Mouse (Mus musculus) brown adipose tissue, adult 24 weeks (tissue): ENCODE measurements around the gene Crim1. TPM values are rescaled to one million over a fixed set of nuclear protein-coding genes. Genes with fewer than 3 reads are reported as not detected.

Experiments used
- H3K27ac ChIP-seq: fragments of 200-500 bp; replicated peaks from 2 replicates; pipeline ENCODE4 v1.5.1; 2012; ENCODE audit warnings: low read depth, mild to moderate bottlenecking, low read length
- H3K4me1 ChIP-seq: fragments of 200-500 bp; 2 replicates; pipeline ENCODE4 v1.6.1; 2012; ENCODE audit warnings: low read length, mixed read lengths; ENCODE audit not compliant: control insufficient read depth, insufficient read depth, insufficient read length
- H3K4me3 ChIP-seq: fragments of 200-500 bp; 2 replicates; pipeline ENCODE4 v1.5.1; 2012; ENCODE audit warnings: low read depth, mild to moderate bottlenecking, low read length, moderate library complexity; ENCODE audit not compliant: insufficient read depth
- polyA plus RNA-seq: library from polyadenylated mRNA; stranded (reverse); fragments of >200 nt; gene quantifications from 2 replicates; pipeline ENCODE4 v1.2.4, GENCODE M21; 2012; ENCODE audit not compliant: missing spikeins, insufficient read depth, insufficient read length

Crim1 gene
- polyA plus RNA-seq, 1 experiment = 6.8 TPM

- H3K4me1 ChIP-seq = no peaks in the 10 kb centered on the region; the same call in 1 of the 2 replicates
- no peak overlapping the region for H3K27ac ChIP-seq
- H3K4me3 ChIP-seq = no peak overlapping the region
These were observed 131.4 kb downstream of the Crim1 start for GRCm38 (mm10) chr17:78331438-78331837.

- H3K4me1 ChIP-seq = no peaks in the 10 kb centered on the region
- H3K4me3 ChIP-seq = no peak overlapping the region
- no peak overlapping the region for H3K27ac ChIP-seq
These were observed 133.2 kb downstream of the Crim1 start for GRCm38 (mm10) chr17:78333275-78333674.

GRCm38 (mm10) chr17:78335250-78335649, 135.2 kb downstream of the Crim1 start:
- Histone ChIP-seq H3K4me3 (no peak overlapping the region), H3K27ac (no peak overlapping the region), H3K4me1 (no peaks in the 10 kb centered on the region)

- H3K27ac ChIP-seq = no peak overlapping the region
- H3K4me3 ChIP-seq = no peak overlapping the region
- no peaks in the 10 kb centered on the region for H3K4me1 ChIP-seq
These were observed 143.6 kb downstream of the Crim1 start for GRCm38 (mm10) chr17:78343688-78344087.

- Histone ChIP-seq H3K4me1 (peaks cover 4% of the 10 kb centered on the region; the same call in 1 of the 2 replicates), H3K4me3 (no peak overlapping the region), H3K27ac (no peak overlapping the region)
These were observed 147.2 kb downstream of the Crim1 start for GRCm38 (mm10) chr17:78347111-78347801.

GRCm38 (mm10) chr17:78351676-78352499, 151.8 kb downstream of the Crim1 start:
- no peak overlapping the region for H3K4me3 ChIP-seq
- peaks cover 6% of the 10 kb centered on the region; the same call in 1 of the 2 replicates for H3K4me1 ChIP-seq
- H3K27ac ChIP-seq = peak overlapping the region; percentile 61

GRCm38 (mm10) chr17:78352500-78352855, 152.4 kb downstream of the Crim1 start:
- H3K4me1 ChIP-seq = peaks cover 6% of the 10 kb centered on the region; the same call in 1 of the 2 replicates
- H3K27ac ChIP-seq = peak overlapping the region; percentile 40; the same call in 1 of the 2 replicates
- no peak overlapping the region for H3K4me3 ChIP-seq

- Histone ChIP-seq H3K4me3 (no peak overlapping the region), H3K4me1 (peaks cover 6% of the 10 kb centered on the region; the same call in 1 of the 2 replicates), H3K27ac (peak overlapping the region; percentile 83)
These were observed 154.4 kb downstream of the Crim1 start for GRCm38 (mm10) chr17:78354411-78354810.

- H3K27ac ChIP-seq = peak overlapping the region; percentile 55
- no peak overlapping the region for H3K4me3 ChIP-seq
- H3K4me1 ChIP-seq = peaks cover 9% of the 10 kb centered on the region; the same call in 1 of the 2 replicates
These were observed 154.8 kb downstream of the Crim1 start for GRCm38 (mm10) chr17:78354871-78355270.

- peak overlapping the region; percentile 55; the same call in 1 of the 2 replicates for H3K27ac ChIP-seq
- no peak overlapping the region for H3K4me3 ChIP-seq
- peaks cover 9% of the 10 kb centered on the region; the same call in 1 of the 2 replicates for H3K4me1 ChIP-seq
These were observed 155.6 kb downstream of the Crim1 start for GRCm38 (mm10) chr17:78355611-78356010.

- H3K4me1 ChIP-seq = peaks cover 13% of the 10 kb centered on the region
- H3K4me3 ChIP-seq = no peak overlapping the region
- H3K27ac ChIP-seq = no peak overlapping the region
These were observed 157.7 kb downstream of the Crim1 start for GRCm38 (mm10) chr17:78357753-78358152.

- Histone ChIP-seq H3K27ac (no peak overlapping the region), H3K4me3 (no peak overlapping the region), H3K4me1 (peaks cover 17% of the 10 kb centered on the region)
These were observed 158.2 kb downstream of the Crim1 start for GRCm38 (mm10) chr17:78358251-78358726.

- H3K4me1 ChIP-seq = peaks cover 31% of the 10 kb centered on the region
- peak overlapping the region; percentile 87 for H3K27ac ChIP-seq
- H3K4me3 ChIP-seq = peak overlapping the region; percentile 35
These were observed 162.1 kb downstream of the Crim1 start for GRCm38 (mm10) chr17:78361939-78362728.

- Histone ChIP-seq H3K27ac (0 out of 2 replicates have a peak overlapping the region, but pooled peaks have one; percentile 9), H3K4me3 (no peak overlapping the region), H3K4me1 (peaks cover 29% of the 10 kb centered on the region)
These were observed 164.7 kb downstream of the Crim1 start for GRCm38 (mm10) chr17:78364555-78365302.
